Mouse (Mus musculus) limb, embryonic 15.5 days (tissue): ENCODE measurements at regions not wholly inside any gene's neighbourhood (a gene's known extent, or its start where the extent isn't known, plus 50 kb on each side); places are given as distances from the start of the nearest gene placed in this dataset.
A peak's percentile ranks its signal among the peaks of the same experiment; 100 is the strongest.

Source experiments
- ATAC-seq: fragments of 200-750 bp; cut with Nextera tagmentation; 2 replicates; pipeline ENCODE4 v1.8.0; 2017; ENCODE audit warnings: low read depth, moderate TSS enrichment; ENCODE audit not compliant: insufficient number of reproducible peaks, low FRiP score, low TSS enrichment
- H3K27ac ChIP-seq: fragments of 300-500 bp; sonication (generic); 2 replicates; pipeline ENCODE4 v1.5.1; 2015; ENCODE audit warnings: moderate library complexity, mild to moderate bottlenecking, inconsistent platforms
- H3K27me3 ChIP-seq: fragments of 300-500 bp; sonication (generic); 2 replicates; pipeline ENCODE4 v1.6.1; 2015; ENCODE audit warnings: inconsistent platforms
- H3K36me3 ChIP-seq: fragments of 300-500 bp; sonication (generic); 2 replicates; pipeline ENCODE4 v1.6.1; 2015; ENCODE audit warnings: inconsistent platforms
- H3K4me1 ChIP-seq: fragments of 300-500 bp; sonication (generic); 2 replicates; pipeline ENCODE4 v1.6.1; 2015; ENCODE audit warnings: inconsistent platforms
- H3K4me2 ChIP-seq: fragments of 300-500 bp; sonication (generic); 2 replicates; pipeline ENCODE4 v1.6.1; 2015; ENCODE audit warnings: mild to moderate bottlenecking, inconsistent platforms
- H3K4me3 ChIP-seq: fragments of 300-500 bp; sonication (generic); 2 replicates; pipeline ENCODE4 v1.5.1; 2015; ENCODE audit warnings: mild to moderate bottlenecking, inconsistent platforms
- H3K9ac ChIP-seq: fragments of 300-500 bp; sonication (generic); 2 replicates; pipeline ENCODE4 v1.6.1; 2015; ENCODE audit warnings: inconsistent platforms
- H3K9me3 ChIP-seq: fragments of 300-500 bp; sonication (generic); 2 replicates; pipeline ENCODE4 v1.6.1; 2016; ENCODE audit warnings: inconsistent platforms
- WGBS: fragments of 180-500 bp; shearing (Covaris S2); methylation state at CpG from one replicate; pipeline ENCODE4 v1.1.7; 2015; 5-methylcytosine and 5-hydroxymethylcytosine counted together

DNA sequence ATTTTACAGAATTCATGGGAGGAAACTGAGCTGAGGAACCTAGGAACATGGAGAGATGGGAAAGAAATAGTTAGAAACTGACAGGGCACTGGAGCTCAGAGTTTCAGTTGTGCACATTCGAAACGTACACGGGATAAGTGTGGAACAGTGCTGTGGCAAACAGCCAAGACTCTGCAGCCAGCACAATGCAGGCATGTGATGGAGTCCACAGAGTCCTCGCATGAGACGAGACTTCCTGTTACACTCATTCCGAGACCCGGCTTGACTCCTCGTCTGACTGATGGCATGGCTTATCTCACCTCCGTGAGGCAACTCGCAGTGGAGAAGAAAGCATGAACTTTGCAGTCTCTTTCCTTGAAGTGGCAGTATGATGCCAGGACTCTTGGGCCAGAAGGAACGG is 617.0 kb upstream of the 3110018I06Rik start:
- Histone ChIP-seq H3K36me3 (no peaks in the 10 kb centered on the region), H3K27me3 (no peaks in the 10 kb centered on the region), H3K27ac (no peak overlapping the region), H3K4me2 (no peak overlapping the region), H3K9ac (no peak overlapping the region), H3K4me3 (no peak overlapping the region), H3K9me3 (no peaks in the 10 kb centered on the region), H3K4me1 (no peaks in the 10 kb centered on the region)
- no peak for ATAC-seq
- WGBS = 52% methylated on average over 11 of the region's 11 CpGs

DNA sequence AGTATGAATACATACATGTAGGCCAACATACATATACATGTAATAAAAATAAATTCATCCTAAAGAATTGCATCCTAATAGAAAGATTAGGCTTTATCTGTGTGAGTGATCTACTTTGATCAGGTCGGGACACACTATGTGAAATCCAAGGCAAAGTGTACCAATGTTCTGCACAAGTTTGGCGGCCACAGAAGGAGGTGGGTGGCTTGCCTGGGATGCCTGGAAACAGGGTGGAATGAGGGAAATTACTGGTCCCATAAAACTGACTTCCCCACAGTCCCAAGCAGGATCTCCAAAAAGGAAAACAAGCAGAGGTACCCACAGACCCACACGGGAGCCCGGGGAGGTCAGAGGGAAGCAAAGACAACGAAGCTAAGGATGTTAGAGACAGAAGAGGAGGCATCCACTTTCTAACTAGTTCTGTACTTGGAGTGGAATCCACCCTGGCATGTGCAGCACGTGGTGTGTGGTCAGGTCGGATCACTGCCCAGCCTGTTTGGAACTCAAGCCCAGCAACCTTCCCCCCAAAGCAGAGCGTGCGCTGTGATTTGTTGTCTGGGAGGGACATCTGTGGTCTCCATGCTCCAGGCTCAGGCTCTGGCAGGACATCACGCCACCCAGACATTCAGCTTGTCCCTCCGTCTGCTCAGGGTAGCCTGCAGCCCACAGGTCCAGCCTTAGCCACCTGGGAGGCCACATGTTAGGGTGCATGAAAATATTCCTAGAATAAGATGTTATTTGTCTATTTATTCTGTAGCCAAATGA is 615.3 kb upstream of the 3110018I06Rik start:
- Histone ChIP-seq H3K4me1 (no peaks in the 10 kb centered on the region), H3K9ac (no peak overlapping the region), H3K9me3 (no peaks in the 10 kb centered on the region), H3K27me3 (no peaks in the 10 kb centered on the region), H3K4me2 (no peak overlapping the region), H3K36me3 (no peaks in the 10 kb centered on the region), H3K4me3 (no peak overlapping the region), H3K27ac (no peak overlapping the region)
- WGBS = 80% methylated on average over 11 of the region's 11 CpGs
- no peak for ATAC-seq

DNA sequence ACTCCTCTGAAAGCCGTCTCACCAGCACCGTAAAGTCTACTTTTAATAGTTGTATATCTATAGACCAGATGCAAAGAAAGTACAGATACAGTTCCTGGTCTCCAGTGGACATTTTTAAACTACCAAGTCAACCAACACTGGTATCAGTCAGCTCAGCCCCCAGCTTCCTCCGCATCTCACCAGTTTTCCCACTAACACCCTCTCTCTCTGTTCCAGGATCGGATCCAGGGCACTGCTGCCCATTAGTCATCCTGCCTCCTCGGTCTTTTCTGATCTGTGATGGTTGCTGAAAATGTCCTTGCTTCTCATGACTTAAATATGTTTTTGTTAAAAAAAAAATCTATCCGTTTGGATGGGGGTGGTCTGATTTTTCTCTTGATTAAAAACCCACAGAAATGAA is 598.1 kb upstream of the 3110018I06Rik start:
- WGBS = 60% methylated on average over 6 of the region's 6 CpGs
- H3K4me1 ChIP-seq = peaks cover 4% of the 10 kb centered on the region; the same call in 1 of the 2 replicates
- ATAC-seq = no peak
- H3K9me3 ChIP-seq = no peaks in the 10 kb centered on the region
- H3K27me3 ChIP-seq = no peaks in the 10 kb centered on the region
- H3K36me3 ChIP-seq = no peaks in the 10 kb centered on the region
- H3K9ac ChIP-seq = no peak overlapping the region
- no peak overlapping the region for H3K4me3 ChIP-seq
- H3K27ac ChIP-seq = no peak overlapping the region
- H3K4me2 ChIP-seq = no peak overlapping the region

DNA sequence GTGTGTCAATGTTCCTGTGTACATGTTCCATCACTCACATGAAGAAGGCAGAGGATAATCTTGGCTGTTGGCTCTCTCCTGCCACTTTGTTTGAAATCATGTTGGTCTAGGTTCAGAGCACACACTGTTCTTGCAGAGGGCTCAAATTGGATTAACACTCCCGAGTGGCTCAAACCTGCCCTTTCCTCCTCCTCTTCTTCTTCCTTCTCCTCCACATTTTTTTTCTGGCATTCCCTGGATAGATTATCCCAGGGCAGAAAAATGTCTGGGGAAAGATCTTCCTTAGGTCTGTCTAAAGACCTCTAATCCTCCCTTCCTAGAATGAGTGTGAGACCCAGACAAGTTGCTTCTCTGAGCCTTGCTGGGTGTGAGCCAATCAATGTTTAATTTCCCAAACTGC is 594.4 kb upstream of the 3110018I06Rik start:
- Histone ChIP-seq H3K9ac (no peak overlapping the region), H3K4me2 (no peak overlapping the region), H3K27me3 (no peaks in the 10 kb centered on the region), H3K4me3 (no peak overlapping the region), H3K9me3 (no peaks in the 10 kb centered on the region), H3K4me1 (peaks cover 4% of the 10 kb centered on the region; the same call in 1 of the 2 replicates), H3K36me3 (no peaks in the 10 kb centered on the region), H3K27ac (no peak overlapping the region)
- no peak for ATAC-seq
- WGBS = 57% methylated on average over 1 of the region's 1 CpGs

DNA sequence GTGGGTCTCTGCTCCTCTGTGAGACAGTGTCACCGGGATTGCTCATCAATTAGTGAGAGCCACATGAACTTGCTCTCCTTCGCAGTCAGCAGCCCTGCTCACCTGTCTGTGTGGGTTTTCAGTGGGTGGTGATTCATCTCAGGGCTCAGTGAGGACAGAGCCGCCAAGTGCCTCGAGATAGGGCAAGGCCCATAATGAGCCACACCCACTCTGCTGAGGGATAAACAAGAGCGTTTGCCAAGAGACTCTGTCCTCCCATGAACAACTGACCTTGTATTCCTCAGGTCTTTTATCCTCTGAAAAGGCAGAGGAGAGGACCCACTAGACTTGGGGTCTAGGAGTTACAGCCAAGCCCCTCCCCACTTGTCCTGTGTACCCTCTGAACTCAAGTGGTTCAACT is 584.2 kb upstream of the 3110018I06Rik start:
- WGBS = 62% methylated on average over 5 of the region's 5 CpGs
- Histone ChIP-seq H3K36me3 (no peaks in the 10 kb centered on the region), H3K4me1 (no peaks in the 10 kb centered on the region), H3K27ac (no peak overlapping the region), H3K4me2 (no peak overlapping the region), H3K27me3 (no peaks in the 10 kb centered on the region), H3K9ac (no peak overlapping the region), H3K4me3 (no peak overlapping the region), H3K9me3 (no peaks in the 10 kb centered on the region)
- ATAC-seq = no peak

DNA sequence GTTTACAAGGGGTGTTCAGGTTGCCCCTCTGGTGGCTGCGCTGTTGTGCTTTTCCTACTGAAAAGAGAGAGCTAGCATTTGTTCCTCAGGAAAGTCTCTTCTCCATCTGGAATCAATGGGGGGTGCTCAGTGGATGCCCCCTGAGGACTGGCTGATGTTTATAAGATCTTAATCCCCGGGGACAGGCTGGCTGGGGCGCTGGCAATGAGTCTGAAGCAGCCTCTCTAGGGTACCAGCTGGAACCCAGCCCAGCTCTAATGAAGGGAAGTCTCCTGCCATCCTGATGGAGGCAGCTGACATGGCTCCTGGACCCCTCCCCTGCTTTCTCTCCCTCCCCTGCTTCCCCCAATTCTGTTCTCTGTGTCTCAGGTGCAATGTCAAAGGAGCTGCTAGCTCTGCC is 575.6 kb upstream of the 3110018I06Rik start:
- Histone ChIP-seq H3K36me3 (no peaks in the 10 kb centered on the region), H3K27me3 (0 out of 2 replicates have a peak, but pooled peaks cover 4% of the 10 kb centered on the region), H3K9ac (no peak overlapping the region), H3K4me2 (no peak overlapping the region), H3K4me3 (no peak overlapping the region), H3K4me1 (peaks cover 8% of the 10 kb centered on the region; the same call in 1 of the 2 replicates), H3K27ac (no peak overlapping the region), H3K9me3 (no peaks in the 10 kb centered on the region)
- WGBS = 36% methylated on average over 3 of the region's 3 CpGs
- no peak for ATAC-seq

DNA sequence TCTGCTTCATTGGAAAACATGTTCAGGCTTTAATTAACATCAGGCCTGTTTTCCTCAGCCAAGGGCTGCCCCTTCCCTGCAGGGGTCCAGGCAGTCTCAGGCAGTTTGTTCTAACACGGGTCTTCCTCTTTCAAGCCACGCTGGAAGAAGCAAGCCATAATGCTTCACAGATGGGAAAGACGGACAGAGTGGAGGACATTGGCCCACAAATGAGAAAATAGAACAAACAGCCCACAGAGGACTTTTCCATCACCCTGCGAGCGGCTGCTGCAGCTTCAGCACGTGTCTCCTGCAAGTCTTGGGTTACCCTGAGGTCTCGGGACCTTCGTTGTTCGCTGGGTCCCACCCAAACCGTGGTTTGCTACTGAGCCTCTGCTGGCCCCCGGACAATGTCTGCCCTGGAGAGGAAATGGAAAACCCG is 565.9 kb upstream of the 3110018I06Rik start:
- H3K4me3 ChIP-seq = 0 out of 2 replicates have a peak overlapping the region, but pooled peaks have one; percentile 3
- H3K27ac ChIP-seq = peak overlapping the region; percentile 73
- ATAC-seq = peak; percentile 75; the same call in 1 of the 2 replicates
- WGBS = 26% methylated on average over 12 of the region's 12 CpGs
- peak overlapping the region; percentile 29 for H3K4me2 ChIP-seq
- H3K4me1 ChIP-seq = peaks cover 31% of the 10 kb centered on the region
- H3K27me3 ChIP-seq = no peaks in the 10 kb centered on the region
- H3K9me3 ChIP-seq = no peaks in the 10 kb centered on the region
- H3K9ac ChIP-seq = no peak overlapping the region
- no peaks in the 10 kb centered on the region for H3K36me3 ChIP-seq

DNA sequence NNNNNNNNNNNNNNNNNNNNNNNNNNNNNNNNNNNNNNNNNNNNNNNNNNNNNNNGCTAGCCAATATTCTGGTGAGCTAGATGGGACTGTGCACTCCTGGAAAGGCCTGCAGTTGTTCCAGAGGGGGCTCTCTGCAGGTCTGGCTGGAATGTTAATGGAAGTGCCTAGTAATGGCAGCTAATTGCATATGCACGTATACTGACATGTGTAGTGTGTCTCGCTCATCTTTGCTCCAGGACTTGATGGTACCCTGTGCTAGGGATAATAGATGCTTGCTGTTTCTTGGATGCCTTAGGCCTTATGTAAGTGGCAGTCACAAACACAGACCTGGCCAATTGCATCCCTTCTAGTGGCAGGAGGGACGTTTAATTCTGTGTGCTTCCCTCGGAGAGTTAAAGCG is 560.0 kb upstream of the 3110018I06Rik start:
- no peaks in the 10 kb centered on the region for H3K36me3 ChIP-seq
- H3K4me3 ChIP-seq = no peak overlapping the region
- no peak overlapping the region for H3K4me2 ChIP-seq
- 61% methylated on average over 5 of the region's 5 CpGs for WGBS
- ATAC-seq = no peak
- H3K4me1 ChIP-seq = peaks cover 9% of the 10 kb centered on the region
- no peaks in the 10 kb centered on the region for H3K9me3 ChIP-seq
- no peak overlapping the region for H3K9ac ChIP-seq
- no peaks in the 10 kb centered on the region for H3K27me3 ChIP-seq
- no peak overlapping the region for H3K27ac ChIP-seq

DNA sequence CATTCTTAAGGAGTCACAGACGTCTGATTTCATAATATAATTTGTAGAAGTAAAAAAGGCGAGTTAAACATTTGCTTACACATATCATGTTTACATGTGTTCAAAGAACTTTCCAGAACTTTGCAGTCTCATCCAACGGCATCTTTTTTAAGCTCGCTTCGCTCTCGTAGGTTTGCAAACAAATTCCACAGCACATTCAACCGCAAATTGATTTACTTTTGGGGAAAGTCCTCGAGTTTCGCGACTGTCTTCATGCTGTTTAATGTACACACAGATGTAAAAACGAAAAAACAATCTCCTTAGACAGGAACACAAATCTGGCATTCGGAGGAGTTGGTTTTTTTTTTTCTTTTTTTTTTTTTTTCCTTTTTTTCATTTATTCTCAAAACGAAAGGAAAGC is 559.3 kb upstream of the 3110018I06Rik start:
- Histone ChIP-seq H3K9ac (no peak overlapping the region), H3K4me2 (no peak overlapping the region), H3K27me3 (no peaks in the 10 kb centered on the region), H3K36me3 (no peaks in the 10 kb centered on the region), H3K9me3 (no peaks in the 10 kb centered on the region), H3K4me3 (no peak overlapping the region), H3K4me1 (peaks cover 6% of the 10 kb centered on the region; the same call in 1 of the 2 replicates), H3K27ac (no peak overlapping the region)
- no peak for ATAC-seq
- WGBS = 67% methylated on average over 13 of the region's 13 CpGs

DNA sequence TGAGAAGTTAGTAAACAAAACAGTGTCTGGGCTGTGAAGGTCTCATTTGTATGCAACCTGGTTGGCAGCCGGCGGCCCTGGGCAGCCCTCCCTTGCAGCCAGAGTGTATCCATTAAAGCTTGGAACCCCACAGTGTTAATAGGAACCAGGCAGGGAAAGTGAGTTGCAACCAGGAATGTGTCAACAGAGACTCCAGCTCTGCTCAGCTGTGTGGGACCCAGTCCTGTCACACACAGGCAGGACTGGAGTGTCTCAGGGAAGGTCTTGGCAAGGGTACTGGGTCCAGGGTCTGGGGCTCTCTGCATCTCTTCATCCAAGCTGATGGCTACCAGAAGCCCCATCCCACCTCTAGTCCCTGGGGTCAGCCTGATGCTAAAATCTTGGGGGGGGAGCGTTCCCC is 556.8 kb upstream of the 3110018I06Rik start:
- no peak for ATAC-seq

DNA sequence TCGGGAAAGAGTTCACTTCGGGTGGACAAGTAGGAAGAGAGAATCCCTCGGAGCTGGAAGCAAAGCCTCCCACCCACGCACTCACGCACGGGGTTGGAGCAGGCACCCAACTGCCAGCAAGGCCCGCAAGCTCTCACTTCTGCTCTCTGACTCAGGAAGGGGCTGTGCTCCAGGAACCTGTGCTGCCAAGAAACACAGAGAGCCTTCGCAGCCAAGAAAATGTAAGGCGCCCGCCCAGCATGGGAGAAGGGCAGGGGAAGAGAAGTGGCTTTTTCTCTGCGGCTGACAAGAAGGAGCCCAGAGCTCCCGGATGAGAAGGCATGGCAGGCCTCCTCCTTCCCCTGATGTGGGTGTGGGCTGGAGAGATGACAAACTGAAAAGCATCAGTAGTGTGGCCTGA is 549.1 kb upstream of the 3110018I06Rik start:
- no peaks in the 10 kb centered on the region for H3K9me3 ChIP-seq
- 0 out of 2 replicates have a peak overlapping the region, but pooled peaks have one; percentile 33 for H3K27ac ChIP-seq
- peaks cover 13% of the 10 kb centered on the region for H3K4me1 ChIP-seq
- peak overlapping the region; percentile 2; the same call in 1 of the 2 replicates for H3K4me2 ChIP-seq
- no peaks in the 10 kb centered on the region for H3K36me3 ChIP-seq
- no peak overlapping the region for H3K9ac ChIP-seq
- H3K27me3 ChIP-seq = no peaks in the 10 kb centered on the region
- WGBS = 56% methylated on average over 12 of the region's 12 CpGs
- ATAC-seq = peak; percentile 63
- no peak overlapping the region for H3K4me3 ChIP-seq

More for the DNA sequence above, 556.8 kb upstream of the 3110018I06Rik start:
- no peak overlapping the region for H3K27ac ChIP-seq
- no peak overlapping the region for H3K4me3 ChIP-seq
- WGBS = 45% methylated on average over 3 of the region's 3 CpGs
- H3K9ac ChIP-seq = no peak overlapping the region
- H3K27me3 ChIP-seq = no peaks in the 10 kb centered on the region
- no peaks in the 10 kb centered on the region for H3K9me3 ChIP-seq
- H3K4me1 ChIP-seq = peaks cover 6% of the 10 kb centered on the region; the same call in 1 of the 2 replicates
- H3K36me3 ChIP-seq = no peaks in the 10 kb centered on the region
- no peak overlapping the region for H3K4me2 ChIP-seq

DNA sequence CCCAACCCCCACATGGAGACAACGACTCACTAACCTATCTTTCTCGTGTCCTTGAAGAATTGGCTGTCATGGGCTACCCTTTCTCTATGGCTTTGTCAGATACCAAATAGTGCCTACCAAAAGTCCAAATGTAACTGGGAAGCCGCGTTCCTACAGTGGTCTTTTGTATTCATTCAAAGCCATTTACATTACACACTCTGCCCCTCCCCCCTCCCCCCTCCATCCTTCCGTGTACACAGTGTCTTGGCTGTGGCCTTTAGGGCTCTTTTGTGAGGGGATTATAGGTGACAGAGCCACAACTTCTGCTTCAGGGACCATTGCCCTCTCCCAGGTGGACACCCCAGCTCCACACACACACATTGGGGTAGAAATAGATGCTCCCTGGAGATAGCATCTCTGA is 544.6 kb upstream of the 3110018I06Rik start:
- H3K9ac ChIP-seq = no peak overlapping the region
- H3K36me3 ChIP-seq = no peaks in the 10 kb centered on the region
- no peaks in the 10 kb centered on the region for H3K27me3 ChIP-seq
- ATAC-seq = no peak
- H3K4me1 ChIP-seq = peaks cover 9% of the 10 kb centered on the region
- no peak overlapping the region for H3K4me3 ChIP-seq
- 56% methylated on average over 5 of the region's 5 CpGs for WGBS
- no peak overlapping the region for H3K4me2 ChIP-seq
- no peaks in the 10 kb centered on the region for H3K9me3 ChIP-seq
- no peak overlapping the region for H3K27ac ChIP-seq
